Mouse (Mus musculus): ENCODE measurements around the gene Smarca4. TPM values are rescaled to one million over a fixed set of nuclear protein-coding genes. Genes with fewer than 3 reads are reported as not detected.

Gene Smarca4
- polyA plus RNA-seq (2016; fragmentation: Nextera tagmentation; extraction: Ambion mirVana): 139 and 162 TPM in 2 replicates

DNA sequence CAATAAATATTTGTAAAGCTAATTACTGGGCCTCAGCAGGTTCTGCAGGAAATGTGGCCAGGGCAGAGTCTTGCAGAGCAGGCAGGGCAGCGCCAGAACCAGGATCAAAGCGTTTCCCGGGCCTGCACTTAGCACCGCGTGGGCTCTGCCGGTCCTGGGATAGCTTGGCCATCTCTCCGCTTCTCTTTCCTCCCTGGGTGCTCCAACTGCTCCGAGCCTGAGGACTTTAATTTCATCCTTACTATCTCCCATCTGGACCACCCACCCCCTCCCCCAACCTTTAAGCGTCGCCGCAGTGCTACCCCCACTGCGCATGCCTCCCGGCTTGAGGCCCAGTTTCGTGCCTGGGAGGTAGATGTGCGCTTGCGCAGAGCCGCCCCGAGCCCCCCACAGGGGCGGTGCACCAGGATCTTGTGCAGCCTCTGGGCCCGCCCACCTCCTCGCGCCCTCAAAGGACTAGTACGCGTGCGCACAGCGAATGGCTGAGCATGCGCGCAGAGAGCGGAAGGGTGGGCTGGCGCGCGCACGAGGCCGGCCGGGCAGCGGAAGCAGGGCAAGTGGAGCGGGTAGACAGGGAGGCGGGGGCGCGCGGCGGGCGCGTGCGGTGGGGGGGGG is at the start of gene Smarca4:
Gene Smarca4 (plus strand): TSS at position 553 of the 615 bp plus-strand sequence.
- Histone ChIP-seq H3K36me3 (peaks cover 19% of the 10 kb centered on the region), H3K4me3 (peak within 1 kb of the TSS; percentile 79), H3K27ac (replicated peaks) (peak within 1 kb of the TSS; percentile 99), H3K9me3 (replicated peaks) (no peaks in the 10 kb centered on the region), H3K4me1 (peaks cover 23% of the 10 kb centered on the region), H3K27me3 (ENCODE audit: low read depth, poor library complexity, severe bottlenecking) (no peaks in the 10 kb centered on the region)
- WGBS: under 1% methylated on average over 42 of the region's 45 CpGs
- DNase-seq (ENCODE audit: low spot score): peak; percentile 100

DNA sequence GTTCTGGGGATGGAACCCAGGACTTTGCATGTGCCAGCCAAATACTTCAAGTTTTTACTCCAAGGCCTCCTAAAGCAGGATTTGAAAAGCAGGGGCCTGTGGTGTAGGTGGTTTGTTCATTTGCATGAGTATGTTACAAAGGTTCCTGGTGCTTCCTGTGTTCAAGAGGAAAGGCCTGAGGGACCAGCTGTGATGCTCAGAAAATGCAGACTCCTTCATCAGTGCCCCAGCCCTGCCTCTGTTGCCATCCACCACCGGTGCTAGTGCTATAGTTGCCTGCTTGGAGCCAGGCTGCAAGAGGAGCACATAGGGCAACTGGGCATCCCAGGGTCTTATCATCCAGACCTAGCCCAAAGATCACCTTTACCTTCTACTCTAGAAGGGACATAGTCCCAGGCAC is 49.4 kb upstream of the Smarca4 start:
- 91% methylated on average over 1 of the region's 1 CpGs for WGBS
- DNase-seq (ENCODE audit: low spot score): no peak
- no peak overlapping the region for H3K4me3 ChIP-seq
- no peaks in the 10 kb centered on the region for H3K9me3 ChIP-seq (replicated peaks)
- H3K4me1 ChIP-seq: no peaks in the 10 kb centered on the region
- H3K27ac ChIP-seq (replicated peaks): no peak overlapping the region
- H3K27me3 ChIP-seq (ENCODE audit: low read depth, poor library complexity, severe bottlenecking): no peaks in the 10 kb centered on the region
- H3K36me3 ChIP-seq: peaks cover 50% of the 10 kb centered on the region

DNA sequence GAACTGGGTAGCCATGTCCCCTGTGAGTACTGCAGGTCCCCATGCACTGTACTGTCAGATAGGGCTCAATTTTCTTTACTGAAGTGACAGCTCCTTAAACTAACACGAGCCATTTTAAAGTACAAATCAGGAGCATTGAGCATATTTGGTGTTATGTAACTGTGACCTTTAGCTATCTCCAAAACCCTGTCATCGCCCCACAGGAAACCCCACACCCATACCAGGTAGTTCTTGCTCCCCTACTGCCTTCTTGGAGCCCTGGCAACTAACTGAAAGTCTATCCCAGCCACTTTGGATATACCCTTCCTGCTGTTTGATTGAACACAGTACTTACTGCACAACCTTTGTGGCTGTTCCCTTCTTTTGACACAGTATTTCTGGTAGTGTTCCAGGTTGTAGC is 48.9 kb upstream of the Smarca4 start:
- 93% methylated on average over 2 of the region's 2 CpGs for WGBS
- Histone ChIP-seq H3K4me3 (no peak overlapping the region), H3K4me1 (no peaks in the 10 kb centered on the region), H3K9me3 (replicated peaks) (no peaks in the 10 kb centered on the region), H3K27ac (replicated peaks) (no peak overlapping the region), H3K27me3 (ENCODE audit: low read depth, poor library complexity, severe bottlenecking) (no peaks in the 10 kb centered on the region), H3K36me3 (peaks cover 50% of the 10 kb centered on the region)
- DNase-seq (ENCODE audit: low spot score): no peak

DNA sequence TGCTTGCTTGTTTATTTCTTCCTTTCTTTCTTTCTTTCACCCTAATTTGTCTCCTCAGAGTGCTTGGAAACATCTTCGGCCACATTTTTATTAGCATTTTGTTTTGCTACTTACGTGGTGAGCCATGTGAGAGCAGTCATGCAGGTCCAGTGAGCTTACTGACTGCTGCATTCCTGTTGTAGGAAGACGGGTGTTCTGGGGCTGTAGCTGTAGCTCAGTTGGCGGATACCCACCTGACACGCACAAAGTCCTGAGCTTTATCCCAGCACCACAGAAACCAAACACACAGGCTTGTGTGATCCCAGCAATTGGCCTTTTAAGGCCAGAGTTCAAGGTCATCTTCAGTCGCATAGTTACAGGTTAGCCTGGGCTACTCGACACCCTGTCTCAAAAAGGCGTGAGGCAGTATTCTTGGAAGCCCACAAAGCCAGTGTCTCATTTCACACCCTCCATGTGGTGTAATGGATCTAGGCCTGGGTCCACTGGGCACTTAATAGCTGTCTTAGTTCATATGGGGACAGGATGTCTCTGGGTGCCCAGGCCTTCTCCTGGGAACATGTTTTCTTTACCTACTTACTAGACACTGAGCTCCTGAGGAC is 47.2 kb upstream of the Smarca4 start:
- peaks cover 59% of the 10 kb centered on the region for H3K36me3 ChIP-seq
- no peaks in the 10 kb centered on the region for H3K9me3 ChIP-seq (replicated peaks)
- no peak for DNase-seq (ENCODE audit: low spot score)
- no peaks in the 10 kb centered on the region for H3K27me3 ChIP-seq (ENCODE audit: low read depth, poor library complexity, severe bottlenecking)
- H3K27ac ChIP-seq (replicated peaks): no peak overlapping the region
- no peak overlapping the region for H3K4me3 ChIP-seq
- no peaks in the 10 kb centered on the region for H3K4me1 ChIP-seq
- WGBS: 95% methylated on average over 8 of the region's 8 CpGs

DNA sequence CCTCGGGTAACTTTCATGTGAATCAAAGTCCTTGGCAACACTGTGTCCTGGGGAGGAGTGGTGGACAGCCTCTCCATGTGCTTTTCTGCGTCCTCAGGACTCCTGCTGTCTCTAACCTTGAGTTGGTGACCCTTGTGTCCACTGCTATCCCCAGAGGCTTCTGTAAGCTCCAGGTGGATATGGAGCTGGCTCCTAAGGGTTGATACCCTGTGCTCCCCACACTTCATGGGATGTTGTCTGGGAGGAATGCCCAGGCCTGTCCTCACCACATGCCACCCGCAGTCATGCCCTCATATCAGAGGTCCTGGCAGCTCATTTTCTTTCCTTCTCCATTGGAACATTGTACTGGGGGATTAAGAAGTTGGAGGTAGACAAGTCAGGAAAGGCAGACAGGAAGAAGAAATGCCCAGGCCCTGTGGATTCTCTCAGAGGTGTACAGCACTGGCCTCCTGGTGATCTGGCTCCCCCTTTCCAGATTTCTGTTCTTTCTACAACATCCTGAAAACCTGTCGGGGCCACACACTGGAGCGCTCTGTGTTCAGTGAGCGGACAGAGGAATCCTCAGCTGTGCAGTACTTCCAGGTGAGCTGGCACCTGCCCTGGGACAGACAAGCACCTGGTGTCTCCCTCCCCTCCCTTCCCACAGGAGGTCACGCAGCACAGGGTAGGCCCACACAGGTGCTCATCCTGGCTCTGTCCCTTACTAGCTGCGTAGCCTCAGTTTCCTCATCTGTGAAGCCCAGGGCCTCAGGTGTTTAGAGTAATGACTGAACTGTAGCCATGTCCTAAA is 41.8 kb upstream of the Smarca4 start:
- Histone ChIP-seq H3K9me3 (replicated peaks) (no peaks in the 10 kb centered on the region), H3K36me3 (peaks cover 98% of the 10 kb centered on the region), H3K27ac (replicated peaks) (no peak overlapping the region), H3K4me3 (no peak overlapping the region), H3K27me3 (ENCODE audit: low read depth, poor library complexity, severe bottlenecking) (no peaks in the 10 kb centered on the region), H3K4me1 (no peaks in the 10 kb centered on the region)
- WGBS: 95% methylated on average over 8 of the region's 8 CpGs
- no peak for DNase-seq (ENCODE audit: low spot score)

DNA sequence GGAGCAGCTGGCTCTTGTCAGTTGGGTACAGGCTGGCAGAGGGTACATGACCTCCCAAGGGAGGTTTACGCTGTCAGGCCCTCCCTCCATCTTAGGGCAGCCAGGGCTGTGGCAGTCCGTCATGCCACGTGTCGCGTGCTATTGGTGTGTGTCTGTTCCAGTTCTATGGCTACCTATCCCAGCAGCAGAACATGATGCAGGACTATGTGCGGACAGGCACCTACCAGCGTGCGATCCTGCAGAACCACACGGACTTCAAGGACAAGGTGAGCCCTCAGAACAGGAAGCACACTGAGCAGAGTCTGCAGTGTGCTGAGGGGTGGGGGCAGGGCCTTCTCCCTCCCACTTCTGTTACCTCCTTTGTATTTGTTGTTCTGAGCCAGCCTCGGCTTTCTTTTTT is 40.7 kb upstream of the Smarca4 start:
- Histone ChIP-seq H3K4me1 (no peaks in the 10 kb centered on the region), H3K9me3 (replicated peaks) (no peaks in the 10 kb centered on the region), H3K4me3 (no peak overlapping the region), H3K36me3 (peaks cover 98% of the 10 kb centered on the region), H3K27ac (replicated peaks) (no peak overlapping the region), H3K27me3 (ENCODE audit: low read depth, poor library complexity, severe bottlenecking) (no peaks in the 10 kb centered on the region)
- no peak for DNase-seq (ENCODE audit: low spot score)
- WGBS: 96% methylated on average over 10 of the region's 10 CpGs

GRCm38 (mm10) chr9:21576286-21576685 is 39.7 kb upstream of the Smarca4 start:
- H3K4me3 ChIP-seq: no peak overlapping the region
- no peaks in the 10 kb centered on the region for H3K4me1 ChIP-seq
- WGBS: 100% methylated on average over 1 of the region's 1 CpGs
- DNase-seq (ENCODE audit: low spot score): no peak
- H3K27ac ChIP-seq (replicated peaks): no peak overlapping the region
- H3K27me3 ChIP-seq (ENCODE audit: low read depth, poor library complexity, severe bottlenecking): no peaks in the 10 kb centered on the region
- H3K9me3 ChIP-seq (replicated peaks): no peaks in the 10 kb centered on the region
- peaks cover 99% of the 10 kb centered on the region for H3K36me3 ChIP-seq

DNA sequence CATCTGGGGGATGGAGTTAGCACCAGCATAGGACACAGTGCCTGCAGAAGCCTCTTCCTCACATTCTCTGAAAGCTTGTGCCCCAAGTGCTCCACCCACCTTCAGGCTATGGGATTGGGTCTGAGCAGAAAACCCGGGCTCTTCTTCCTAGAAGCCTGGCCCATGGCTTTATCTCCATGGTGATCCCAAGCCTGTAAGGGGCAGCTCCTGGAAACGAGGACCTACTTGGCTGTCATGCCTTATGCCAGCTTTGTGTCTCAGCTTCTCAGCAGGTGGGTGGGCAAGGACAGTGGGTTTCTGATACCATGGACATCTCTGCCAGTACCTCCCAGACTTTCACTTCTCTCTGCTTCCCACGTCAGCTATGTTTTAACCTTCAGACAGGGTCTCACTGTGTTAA is 37.7 kb upstream of the Smarca4 start:
- Histone ChIP-seq H3K36me3 (peaks cover 99% of the 10 kb centered on the region), H3K27me3 (ENCODE audit: low read depth, poor library complexity, severe bottlenecking) (no peaks in the 10 kb centered on the region)

DNA sequence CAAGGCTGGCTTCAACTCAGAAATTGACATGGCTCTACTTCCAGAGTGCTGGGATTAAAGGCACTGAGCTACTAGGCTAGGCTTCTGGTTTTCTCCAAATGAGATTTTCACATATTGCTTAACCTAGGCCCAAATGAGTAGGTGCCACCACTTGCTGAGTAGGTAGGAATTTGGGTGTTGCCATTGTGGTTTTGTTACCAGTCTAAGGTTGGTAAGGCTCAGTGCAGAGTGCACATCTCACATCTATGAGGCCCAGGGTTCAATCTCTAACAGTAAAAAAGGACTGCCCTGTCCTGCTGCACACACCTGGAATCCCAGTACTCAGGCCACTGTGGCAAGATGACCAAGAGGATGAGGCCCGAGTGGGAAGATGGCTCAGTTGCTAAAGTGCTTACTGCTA is 30.6 kb upstream of the Smarca4 start:
- Histone ChIP-seq H3K4me3 (no peak overlapping the region), H3K9me3 (replicated peaks) (no peaks in the 10 kb centered on the region), H3K27me3 (ENCODE audit: low read depth, poor library complexity, severe bottlenecking) (no peaks in the 10 kb centered on the region), H3K36me3 (peaks cover 100% of the 10 kb centered on the region), H3K27ac (replicated peaks) (no peak overlapping the region), H3K4me1 (no peaks in the 10 kb centered on the region)
- DNase-seq (ENCODE audit: low spot score): no peak
- WGBS: 88% methylated on average over 1 of the region's 1 CpGs

More for the DNA sequence above, 37.7 kb upstream of the Smarca4 start:
- 59% methylated on average over 3 of the region's 3 CpGs for WGBS
- DNase-seq (ENCODE audit: low spot score): no peak
- H3K9me3 ChIP-seq (replicated peaks): no peaks in the 10 kb centered on the region
- H3K4me3 ChIP-seq: no peak overlapping the region
- H3K4me1 ChIP-seq: no peaks in the 10 kb centered on the region
- H3K27ac ChIP-seq (replicated peaks): no peak overlapping the region

DNA sequence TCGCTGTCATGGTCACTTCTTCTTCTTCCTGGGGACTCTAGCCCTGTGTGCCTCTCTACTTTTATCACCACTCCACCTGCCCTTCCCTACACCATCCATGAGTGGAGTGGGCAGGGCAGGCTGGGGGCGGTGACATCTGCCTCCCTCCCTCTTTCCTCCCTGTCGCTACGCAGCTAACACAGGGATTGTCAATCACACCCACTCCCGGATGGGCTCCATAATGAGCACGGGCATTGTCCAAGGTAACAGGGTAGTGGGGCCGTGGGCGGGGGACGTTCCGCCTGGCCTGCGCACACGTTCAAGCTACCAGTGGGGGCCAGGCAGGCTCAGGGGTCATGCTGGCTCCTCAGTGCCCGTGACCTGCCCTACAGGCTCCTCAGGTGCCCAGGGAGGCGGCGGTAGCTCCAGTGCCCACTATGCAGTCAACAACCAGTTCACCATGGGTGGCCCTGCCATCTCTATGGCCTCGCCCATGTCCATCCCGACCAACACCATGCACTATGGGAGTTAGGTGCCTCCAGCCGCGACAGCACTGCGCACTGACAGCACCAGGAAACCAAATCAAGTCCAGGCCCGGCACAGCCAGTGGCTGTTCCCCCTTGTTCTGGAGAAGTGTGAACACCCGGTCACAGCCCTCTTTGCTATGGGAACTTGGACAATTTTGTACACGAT is 28.2 kb upstream of the Smarca4 start:
- Histone ChIP-seq H3K27me3 (ENCODE audit: low read depth, poor library complexity, severe bottlenecking) (no peaks in the 10 kb centered on the region), H3K27ac (replicated peaks) (no peak overlapping the region), H3K9me3 (replicated peaks) (no peaks in the 10 kb centered on the region), H3K4me1 (peaks cover 14% of the 10 kb centered on the region), H3K36me3 (peaks cover 82% of the 10 kb centered on the region), H3K4me3 (no peak overlapping the region)
- no peak for DNase-seq (ENCODE audit: low spot score)
- 95% methylated on average over 23 of the region's 23 CpGs for WGBS

GRCm38 (mm10) chr9:21588350-21588749 is 27.6 kb upstream of the Smarca4 start:
- Histone ChIP-seq H3K36me3 (peaks cover 77% of the 10 kb centered on the region), H3K27me3 (ENCODE audit: low read depth, poor library complexity, severe bottlenecking) (no peaks in the 10 kb centered on the region), H3K9me3 (replicated peaks) (no peaks in the 10 kb centered on the region), H3K4me3 (no peak overlapping the region), H3K4me1 (peaks cover 17% of the 10 kb centered on the region), H3K27ac (replicated peaks) (no peak overlapping the region)
- DNase-seq (ENCODE audit: low spot score): no peak
- 93% methylated on average over 8 of the region's 8 CpGs for WGBS

DNA sequence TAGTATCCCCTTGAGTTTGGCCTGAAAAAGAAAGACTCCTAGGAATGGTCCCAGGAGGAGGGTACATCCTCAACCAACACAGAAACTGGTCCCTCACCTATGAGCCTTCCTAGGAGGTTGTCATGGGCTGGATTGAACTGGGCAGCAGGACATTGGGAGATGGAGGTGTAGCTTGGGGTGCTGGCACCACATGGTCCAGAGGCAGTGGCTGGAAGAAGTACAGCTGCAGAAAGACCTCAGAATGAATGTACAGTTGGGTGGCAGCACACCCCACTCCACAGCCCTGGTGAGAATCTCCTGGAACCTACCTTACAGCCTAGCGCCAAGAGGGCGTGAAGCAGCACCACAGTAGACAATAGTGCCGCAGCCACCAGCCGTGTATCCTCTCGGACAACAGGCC is 26.4 kb upstream of the Smarca4 start:
- Histone ChIP-seq H3K36me3 (peaks cover 71% of the 10 kb centered on the region), H3K27ac (replicated peaks) (no peak overlapping the region), H3K27me3 (ENCODE audit: low read depth, poor library complexity, severe bottlenecking) (no peaks in the 10 kb centered on the region), H3K9me3 (replicated peaks) (no peaks in the 10 kb centered on the region), H3K4me1 (peaks cover 29% of the 10 kb centered on the region), H3K4me3 (no peak overlapping the region)
- WGBS: 93% methylated on average over 5 of the region's 5 CpGs
- DNase-seq (ENCODE audit: low spot score): no peak

Data from midbrain, embryonic 10.5 days (tissue).